Mouse (Mus musculus) stomach, postnatal 0 days (tissue): ENCODE data around the gene Panx2.

ENCODE experiments used
- CTCF ChIP-seq: IDR thresholded peaks from 2 replicates; pipeline ENCODE4 v1.5.1; 2016; ENCODE audit warnings: antibody characterized with exemption, low read depth, mild to moderate bottlenecking, moderate library complexity
- EP300 ChIP-seq: optimal IDR thresholded peaks from 2 replicates; pipeline ENCODE3; 2016; ENCODE audit warnings: antibody characterized with exemption

- TF ChIP-seq CTCF, result no peak
- TF ChIP-seq EP300, result no peak
Observed at GRCm38 (mm10) chr15:89092181-89092580, 32.6 kb downstream of the Panx2 start.
